Mouse (Mus musculus): ENCODE measurements at regions not wholly inside any gene's neighbourhood (a gene's known extent, or its start where the extent isn't known, plus 50 kb on each side); places are given as distances from the start of the nearest gene placed in this dataset.

GRCm38 (mm10) chr8:15840632-15841252 lies 794.9 kb upstream of the BB014433 start:
- no peaks in the 10 kb centered on the region for H3K9me3 ChIP-seq
- H3K27me3 ChIP-seq: no peaks in the 10 kb centered on the region
- H3K9ac ChIP-seq (replicated peaks): no peak overlapping the region
- no peak overlapping the region for H3K27ac ChIP-seq (replicated peaks)
- no peak for ATAC-seq (ENCODE audit: low FRiP score, low read depth)
- H3K4me3 ChIP-seq: no peak overlapping the region
- 0 out of 2 replicates have a peak, but pooled peaks cover 10% of the 10 kb centered on the region for H3K4me1 ChIP-seq
- WGBS: 90% methylated on average over 8 of the region's 8 CpGs
- H3K36me3 ChIP-seq: no peaks in the 10 kb centered on the region
- no peak overlapping the region for H3K4me2 ChIP-seq (replicated peaks)

GRCm38 (mm10) chr8:15832752-15833151 lies 786.9 kb upstream of the BB014433 start:
- Histone ChIP-seq H3K36me3 (no peaks in the 10 kb centered on the region), H3K9me3 (no peaks in the 10 kb centered on the region), H3K27me3 (no peaks in the 10 kb centered on the region), H3K4me2 (replicated peaks) (no peak overlapping the region), H3K4me3 (no peak overlapping the region), H3K9ac (replicated peaks) (no peak overlapping the region), H3K4me1 (no peaks in the 10 kb centered on the region), H3K27ac (replicated peaks) (no peak overlapping the region)
- WGBS: 91% methylated on average over 3 of the region's 3 CpGs
- no peak for ATAC-seq (ENCODE audit: low FRiP score, low read depth)

DNA sequence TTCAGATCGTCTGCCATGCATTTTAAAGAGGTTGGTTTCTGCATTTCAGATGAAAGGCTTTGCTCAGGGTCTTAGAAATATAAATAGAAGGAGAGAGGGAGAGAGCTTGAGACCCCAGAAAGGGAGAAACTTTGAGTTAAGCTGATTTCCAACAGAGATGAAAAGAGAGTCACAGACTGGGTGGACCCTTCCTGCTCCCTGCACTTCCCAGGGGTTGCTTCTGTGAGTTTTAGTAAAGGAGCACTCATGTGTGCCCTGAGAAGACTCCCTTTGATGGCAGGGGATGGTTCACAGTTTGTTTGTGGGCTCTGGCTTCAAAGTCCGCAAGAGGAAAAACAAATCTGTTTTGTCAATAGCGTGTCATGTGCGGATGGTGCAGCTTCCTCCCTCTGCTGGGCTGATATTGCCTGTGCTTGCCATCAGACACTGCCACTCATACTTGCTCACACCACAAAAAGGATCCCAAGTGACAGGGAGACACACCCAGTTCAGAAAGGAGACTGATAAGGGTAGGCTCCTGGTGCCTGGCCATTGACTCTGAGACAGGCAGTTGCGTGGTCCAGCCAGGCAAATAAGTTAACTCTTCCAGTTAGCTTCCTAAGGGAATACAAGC lies 775.8 kb upstream of the BB014433 start:
- ATAC-seq (ENCODE audit: low FRiP score, low read depth): peak; percentile 65; the same call in 1 of the 2 replicates

GRCm38 (mm10) chr8:15788421-15788820 lies 742.5 kb upstream of the BB014433 start:
- Histone ChIP-seq H3K4me1 (no peaks in the 10 kb centered on the region), H3K4me2 (replicated peaks) (no peak overlapping the region), H3K27ac (replicated peaks) (no peak overlapping the region), H3K4me3 (no peak overlapping the region), H3K9me3 (no peaks in the 10 kb centered on the region), H3K9ac (replicated peaks) (no peak overlapping the region), H3K27me3 (no peaks in the 10 kb centered on the region), H3K36me3 (no peaks in the 10 kb centered on the region)
- 85% methylated on average over 4 of the region's 4 CpGs for WGBS
- no peak for ATAC-seq (ENCODE audit: low FRiP score, low read depth)

More for the DNA sequence above, 775.8 kb upstream of the BB014433 start:
- Histone ChIP-seq H3K9me3 (no peaks in the 10 kb centered on the region), H3K36me3 (no peaks in the 10 kb centered on the region), H3K4me3 (no peak overlapping the region), H3K9ac (replicated peaks) (no peak overlapping the region), H3K27ac (replicated peaks) (no peak overlapping the region), H3K4me1 (peaks cover 7% of the 10 kb centered on the region; the same call in 1 of the 2 replicates), H3K27me3 (no peaks in the 10 kb centered on the region), H3K4me2 (replicated peaks) (no peak overlapping the region)
- WGBS: 6% methylated on average over 5 of the region's 5 CpGs
